Mouse (Mus musculus): ENCODE results near the gene Cpn2. TPM values are rescaled to one million over a fixed set of nuclear protein-coding genes. Genes with fewer than 3 reads are reported as not detected.
A peak's percentile ranks its signal among the peaks of the same experiment; 100 is the strongest.

Cpn2 gene
- polyA plus RNA-seq, 1 experiment, result 0.02 TPM

DNA sequence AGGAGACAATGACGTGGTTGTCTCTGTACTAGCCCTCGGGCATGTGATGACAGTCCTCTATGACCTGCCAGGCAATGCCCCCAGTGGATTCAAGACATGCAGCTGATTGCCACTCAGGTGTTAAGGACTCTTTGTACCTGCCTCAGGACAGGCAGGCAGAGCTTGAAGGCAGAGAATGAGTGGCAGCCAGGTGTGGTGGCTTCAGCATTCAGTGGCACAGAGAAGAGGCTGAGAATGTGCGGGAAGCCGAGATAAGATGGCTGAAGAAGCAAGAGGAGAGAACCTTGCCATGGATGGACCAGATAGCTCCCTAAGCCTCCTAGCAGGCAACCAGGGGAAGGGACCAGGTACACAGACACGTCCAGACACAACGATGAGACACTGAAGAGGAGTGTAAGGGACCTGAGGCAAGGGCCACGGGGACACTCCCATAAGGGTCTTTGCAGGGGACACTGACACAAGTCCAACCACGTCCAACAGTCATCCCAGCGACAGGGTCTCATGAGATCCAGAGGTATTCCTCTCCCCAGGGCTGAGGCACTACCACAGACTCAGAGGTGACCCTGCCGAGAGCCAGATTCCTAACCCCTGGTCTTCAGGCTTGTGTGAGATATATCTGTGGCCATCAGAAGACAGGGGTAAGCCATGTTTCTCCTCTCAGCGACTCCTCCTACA, 29.4 kb upstream of the Cpn2 start:
- no peak overlapping the region for H3K4me3 ChIP-seq (ENCODE audit: control insufficient read depth, low read depth, low read length)
- no peak overlapping the region for H3K27ac ChIP-seq (ENCODE audit: control insufficient read depth, insufficient read depth, low read depth, low read length)
- H3K4me1 ChIP-seq (ENCODE audit: control insufficient read depth, insufficient read depth, low read length), result no peaks in the 10 kb centered on the region
- TF ChIP-seq CTCF (IDR thresholded peaks at IDR 0.05; ENCODE audit: control insufficient read depth, insufficient read depth, insufficient replicate concordance, low read depth, low read length) (no peak), POLR2A (IDR thresholded peaks at IDR 0.05; ENCODE audit: control insufficient read depth, low read depth, low read length) (no peak)
- H3K27me3 ChIP-seq (ENCODE audit: control insufficient read depth, insufficient read depth, low read length), result no peaks in the 10 kb centered on the region
- no peaks in the 10 kb centered on the region for H3K36me3 ChIP-seq (ENCODE audit: control insufficient read depth, insufficient read depth, low read length)

DNA sequence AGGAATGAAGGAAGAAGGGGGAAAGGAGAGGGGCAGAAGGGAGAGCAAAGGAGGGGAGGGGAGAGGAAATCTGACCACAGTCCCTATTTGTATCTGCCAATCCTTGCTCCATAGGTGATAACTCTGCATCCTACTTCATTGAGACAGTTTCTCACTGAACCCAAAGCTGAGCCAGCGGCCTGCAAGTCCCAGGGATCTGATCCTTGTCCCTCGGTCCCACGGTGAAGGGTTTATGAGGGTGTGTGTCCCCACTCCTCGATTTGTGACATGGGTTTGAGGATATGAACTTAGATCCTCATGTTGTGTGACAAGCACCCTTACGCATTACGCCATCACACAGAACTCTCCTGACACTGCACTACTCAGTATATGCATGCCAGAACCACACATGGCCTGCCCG, 27.8 kb upstream of the Cpn2 start:
- Histone ChIP-seq H3K27ac (ENCODE audit: control insufficient read depth, insufficient read depth, low read depth, low read length) (no peak overlapping the region), H3K36me3 (ENCODE audit: control insufficient read depth, insufficient read depth, low read length) (no peaks in the 10 kb centered on the region), H3K4me3 (ENCODE audit: control insufficient read depth, low read depth, low read length) (no peak overlapping the region), H3K27me3 (ENCODE audit: control insufficient read depth, insufficient read depth, low read length) (no peaks in the 10 kb centered on the region), H3K4me1 (ENCODE audit: control insufficient read depth, insufficient read depth, low read length) (no peaks in the 10 kb centered on the region)
- no peak for TF ChIP-seq POLR2A (IDR thresholded peaks at IDR 0.05; ENCODE audit: control insufficient read depth, low read depth, low read length)

DNA sequence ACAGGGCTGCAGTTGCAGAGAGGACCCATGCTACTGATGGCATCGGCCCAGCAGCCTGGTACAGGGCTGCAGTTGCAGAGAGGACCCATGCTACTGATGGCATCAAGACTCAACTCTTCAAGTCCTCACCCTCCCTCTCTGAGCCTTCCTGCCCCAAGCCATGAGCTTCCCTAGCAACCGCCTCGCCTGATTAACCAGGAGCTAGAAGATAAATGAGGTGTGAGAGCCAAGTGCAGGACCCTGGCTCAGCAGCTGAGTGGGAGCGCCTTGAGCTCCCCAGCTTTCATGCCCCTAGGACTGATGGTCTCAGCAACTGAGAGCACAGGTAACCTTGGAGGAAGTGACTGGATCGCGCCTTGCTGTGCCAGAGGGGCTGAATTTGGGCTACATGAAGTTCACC, 23.1 kb upstream of the Cpn2 start:
- no peak for TF ChIP-seq CTCF (IDR thresholded peaks at IDR 0.05; ENCODE audit: control insufficient read depth, insufficient read depth, insufficient replicate concordance, low read depth, low read length)
- no peak for TF ChIP-seq POLR2A (IDR thresholded peaks at IDR 0.05; ENCODE audit: control insufficient read depth, low read depth, low read length)

DNA sequence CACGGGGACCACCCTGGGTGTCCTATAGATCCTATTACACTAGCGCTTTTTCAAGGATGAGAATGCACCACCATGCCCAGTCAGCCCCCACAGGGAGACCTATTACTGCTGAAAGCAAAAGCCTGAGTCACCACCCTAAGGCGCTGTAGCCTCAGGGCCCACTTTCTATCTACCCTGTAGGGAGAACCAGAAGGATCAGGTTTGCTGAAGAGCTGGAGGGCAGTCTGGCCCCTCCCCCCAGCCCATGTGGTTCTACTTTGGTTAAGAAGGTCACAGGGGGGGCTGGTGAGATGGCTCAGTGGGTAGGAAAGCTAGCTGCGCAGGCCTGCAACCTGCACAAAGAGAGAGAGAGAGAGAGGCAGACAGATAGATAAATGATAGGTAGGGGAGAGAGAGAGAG, 18.4 kb upstream of the Cpn2 start:
- peaks cover 8% of the 10 kb centered on the region for H3K4me1 ChIP-seq (ENCODE audit: control insufficient read depth, insufficient read depth, low read length)
- H3K4me3 ChIP-seq (ENCODE audit: control insufficient read depth, low read depth, low read length), result no peak overlapping the region
- no peak overlapping the region for H3K27ac ChIP-seq (ENCODE audit: control insufficient read depth, insufficient read depth, low read depth, low read length)
- no peak for TF ChIP-seq POLR2A (IDR thresholded peaks at IDR 0.05; ENCODE audit: control insufficient read depth, low read depth, low read length)
- TF ChIP-seq CTCF (IDR thresholded peaks at IDR 0.05; ENCODE audit: control insufficient read depth, insufficient read depth, insufficient replicate concordance, low read depth, low read length), result no peak
- H3K36me3 ChIP-seq (ENCODE audit: control insufficient read depth, insufficient read depth, low read length), result no peaks in the 10 kb centered on the region
- H3K27me3 ChIP-seq (ENCODE audit: control insufficient read depth, insufficient read depth, low read length), result no peaks in the 10 kb centered on the region

More for the DNA sequence above, 23.1 kb upstream of the Cpn2 start:
- H3K4me3 ChIP-seq (ENCODE audit: control insufficient read depth, low read depth, low read length), result no peak overlapping the region
- H3K27ac ChIP-seq (ENCODE audit: control insufficient read depth, insufficient read depth, low read depth, low read length), result no peak overlapping the region
- H3K4me1 ChIP-seq (ENCODE audit: control insufficient read depth, insufficient read depth, low read length), result no peaks in the 10 kb centered on the region
- no peaks in the 10 kb centered on the region for H3K27me3 ChIP-seq (ENCODE audit: control insufficient read depth, insufficient read depth, low read length)
- no peaks in the 10 kb centered on the region for H3K36me3 ChIP-seq (ENCODE audit: control insufficient read depth, insufficient read depth, low read length)

DNA sequence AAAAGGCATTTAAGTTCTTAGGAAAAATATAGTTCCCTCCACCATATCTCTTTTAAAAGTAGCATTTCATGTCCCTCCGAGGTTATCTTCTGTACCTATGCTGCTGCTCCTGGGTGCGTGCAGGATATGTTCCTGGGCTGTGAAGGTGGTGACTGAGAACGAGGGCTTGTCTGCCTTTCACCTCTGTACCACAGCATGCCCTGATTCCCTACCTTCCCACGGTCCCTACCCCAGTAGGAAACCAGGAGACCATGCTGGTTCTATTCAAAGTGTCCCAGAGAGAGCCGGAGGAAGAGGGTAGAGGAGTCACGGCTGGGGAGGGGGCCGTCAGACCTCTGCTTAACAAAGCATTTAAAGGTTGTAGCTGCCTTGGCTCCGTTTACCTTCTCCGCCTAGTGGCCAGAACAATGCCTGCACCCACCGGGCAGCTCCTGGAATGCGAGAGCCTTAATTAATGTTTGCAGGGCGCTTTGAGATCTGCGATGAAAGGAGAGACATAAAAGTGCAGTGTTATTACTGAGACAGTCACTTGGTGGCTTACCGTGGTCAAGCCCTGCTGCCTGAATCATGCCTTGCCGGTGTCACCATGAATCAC, 16.5 kb upstream of the Cpn2 start:
- Histone ChIP-seq H3K4me1 (ENCODE audit: control insufficient read depth, insufficient read depth, low read length) (peaks cover 8% of the 10 kb centered on the region), H3K27me3 (ENCODE audit: control insufficient read depth, insufficient read depth, low read length) (no peaks in the 10 kb centered on the region), H3K4me3 (ENCODE audit: control insufficient read depth, low read depth, low read length) (no peak overlapping the region), H3K27ac (ENCODE audit: control insufficient read depth, insufficient read depth, low read depth, low read length) (no peak overlapping the region), H3K36me3 (ENCODE audit: control insufficient read depth, insufficient read depth, low read length) (no peaks in the 10 kb centered on the region)
- TF ChIP-seq POLR2A (IDR thresholded peaks at IDR 0.05; ENCODE audit: control insufficient read depth, low read depth, low read length) (no peak), CTCF (IDR thresholded peaks at IDR 0.05; ENCODE audit: control insufficient read depth, insufficient read depth, insufficient replicate concordance, low read depth, low read length) (peak; percentile 68)

DNA sequence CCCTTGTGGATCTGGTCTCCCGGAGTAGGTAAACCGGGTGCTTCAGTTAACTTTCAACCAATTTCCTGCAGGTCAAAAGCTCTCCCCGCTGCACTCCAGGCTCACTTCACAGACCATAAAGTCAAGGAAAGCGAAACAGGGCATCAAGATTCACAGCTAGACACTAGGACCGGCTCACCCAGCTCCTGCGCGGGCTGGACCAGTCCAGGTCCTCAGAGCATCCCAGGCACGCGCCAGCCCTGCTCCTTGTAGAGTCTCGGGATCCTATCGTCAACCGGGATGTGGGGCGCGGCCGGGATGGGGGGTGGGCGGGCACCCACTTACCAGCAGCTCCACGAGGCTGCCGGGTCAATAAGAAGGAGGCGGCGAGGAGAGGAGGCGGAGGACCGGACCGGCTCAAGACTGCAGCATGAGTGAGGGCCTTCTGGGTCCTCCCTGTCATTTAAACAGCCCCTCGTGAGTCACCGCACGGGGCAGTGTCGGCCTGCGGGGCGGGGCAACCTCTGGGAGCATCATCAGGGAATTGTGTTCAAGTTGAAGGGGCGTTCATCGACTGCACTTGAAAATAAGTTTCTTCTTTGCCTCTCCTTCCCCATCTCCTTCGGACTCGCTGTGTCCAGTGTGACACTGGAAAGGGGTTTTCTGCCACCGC, 15.7 kb upstream of the Cpn2 start, which contains the start of gene Lrrc15:
TSS of gene Lrrc15 (minus strand) at position 413 of the 652 bp plus-strand sequence.
- H3K4me1 ChIP-seq (ENCODE audit: control insufficient read depth, insufficient read depth, low read length), result peaks cover 8% of the 10 kb centered on the region
- TF ChIP-seq CTCF (IDR thresholded peaks at IDR 0.05; ENCODE audit: control insufficient read depth, insufficient read depth, insufficient replicate concordance, low read depth, low read length) (no peak), POLR2A (IDR thresholded peaks at IDR 0.05; ENCODE audit: control insufficient read depth, low read depth, low read length) (no peak)
- no peaks in the 10 kb centered on the region for H3K36me3 ChIP-seq (ENCODE audit: control insufficient read depth, insufficient read depth, low read length)
- no peaks in the 10 kb centered on the region for H3K27me3 ChIP-seq (ENCODE audit: control insufficient read depth, insufficient read depth, low read length)
- no peak within 1 kb of the TSS for H3K27ac ChIP-seq (ENCODE audit: control insufficient read depth, insufficient read depth, low read depth, low read length)
- peak within 1 kb of the TSS; percentile 49 for H3K4me3 ChIP-seq (ENCODE audit: control insufficient read depth, low read depth, low read length)

DNA sequence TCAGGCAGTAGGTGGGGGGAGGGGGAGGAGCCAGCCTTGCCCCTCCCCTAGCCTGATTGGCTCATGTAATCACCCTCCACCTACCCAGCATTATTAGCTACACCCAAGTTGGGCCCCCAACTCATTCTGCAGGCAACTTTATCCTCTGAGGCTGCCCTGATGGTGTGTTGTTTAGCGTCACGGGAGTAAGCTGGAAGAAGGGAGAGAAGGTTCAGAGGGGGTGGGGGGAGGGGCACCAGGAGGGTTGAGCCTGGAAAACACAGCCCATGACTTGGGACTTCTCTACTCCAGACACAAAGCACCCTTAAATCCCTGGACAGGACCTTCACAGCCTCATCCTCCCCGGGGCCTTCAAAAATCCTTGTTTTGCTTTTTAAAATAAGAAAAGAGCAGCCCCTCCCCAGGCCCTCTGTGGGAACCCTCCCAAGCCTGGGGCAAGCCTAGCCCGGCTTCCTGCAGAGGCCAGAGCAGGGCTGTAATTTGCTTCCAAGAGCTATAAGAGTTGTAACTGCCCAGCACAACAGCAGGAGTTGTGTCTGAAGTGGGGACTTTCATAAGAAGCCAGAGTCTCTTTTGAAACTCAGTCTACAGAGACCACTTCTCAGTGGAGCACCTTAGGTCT, 13.5 kb upstream of the Cpn2 start:
- TF ChIP-seq POLR2A (IDR thresholded peaks at IDR 0.05; ENCODE audit: control insufficient read depth, low read depth, low read length), result no peak
- no peak for TF ChIP-seq CTCF (IDR thresholded peaks at IDR 0.05; ENCODE audit: control insufficient read depth, insufficient read depth, insufficient replicate concordance, low read depth, low read length)
- H3K4me1 ChIP-seq (ENCODE audit: control insufficient read depth, insufficient read depth, low read length), result peaks cover 8% of the 10 kb centered on the region
- no peak overlapping the region for H3K4me3 ChIP-seq (ENCODE audit: control insufficient read depth, low read depth, low read length)
- no peak overlapping the region for H3K27ac ChIP-seq (ENCODE audit: control insufficient read depth, insufficient read depth, low read depth, low read length)
- H3K27me3 ChIP-seq (ENCODE audit: control insufficient read depth, insufficient read depth, low read length), result no peaks in the 10 kb centered on the region
- H3K36me3 ChIP-seq (ENCODE audit: control insufficient read depth, insufficient read depth, low read length), result no peaks in the 10 kb centered on the region

Measured in testis, adult 2 months (tissue).